Mouse (Mus musculus) midbrain, postnatal 0 days (tissue): Measurements from ENCODE around the gene Slc25a26. TPM values are rescaled to one million over a fixed set of nuclear protein-coding genes. Genes with fewer than 3 reads are reported as not detected.

Source experiments
- ATAC-seq: fragments of 200-750 bp; cut with Nextera tagmentation; 2 replicates; pipeline ENCODE4 v1.8.0; 2017; ENCODE audit warnings: moderate number of reproducible peaks, mild to moderate bottlenecking, moderate TSS enrichment, moderate library complexity; ENCODE audit not compliant: low FRiP score
- DNase-seq: peaks from one replicate; pipeline ENCODE4 v3.0.0-alpha.2; 2015; ENCODE audit warnings: low spot score
- H3K27ac ChIP-seq: fragments of 300-500 bp; sonication (generic); 2 replicates; pipeline ENCODE4 v1.5.1; 2014; ENCODE audit warnings: low read depth, mild to moderate bottlenecking, low read length, mixed read lengths
- H3K27me3 ChIP-seq: fragments of 300-500 bp; sonication (generic); 2 replicates; pipeline ENCODE4 v1.6.1; 2014; ENCODE audit warnings: low read length, control low read depth, mixed read lengths; ENCODE audit not compliant: insufficient read depth
- H3K36me3 ChIP-seq: fragments of 300-500 bp; sonication (generic); 2 replicates; pipeline ENCODE4 v1.6.1; 2014; ENCODE audit warnings: low read length, control low read depth, mixed read lengths; ENCODE audit not compliant: insufficient read depth
- H3K4me1 ChIP-seq: fragments of 300-500 bp; sonication (generic); 2 replicates; pipeline ENCODE4 v1.6.1; 2014; ENCODE audit warnings: mild to moderate bottlenecking, control low read depth, antibody characterized with exemption, low read length, mixed read lengths; ENCODE audit not compliant: insufficient read depth
- H3K4me2 ChIP-seq: fragments of 300-500 bp; sonication (generic); 2 replicates; pipeline ENCODE4 v1.6.1; 2014; ENCODE audit warnings: low read depth, mild to moderate bottlenecking, low read length, mixed read lengths; ENCODE audit not compliant: poor library complexity, severe bottlenecking
- H3K4me3 ChIP-seq: fragments of 300-500 bp; sonication (generic); 2 replicates; pipeline ENCODE4 v1.5.1; 2014; ENCODE audit warnings: low read depth, mild to moderate bottlenecking, low read length, moderate library complexity
- H3K9ac ChIP-seq: fragments of 300-500 bp; sonication (generic); replicated peaks from 2 replicates; pipeline ENCODE4 v1.6.1; 2014; ENCODE audit warnings: mild to moderate bottlenecking, low read length, moderate library complexity, mixed read lengths; ENCODE audit not compliant: poor library complexity, severe bottlenecking
- H3K9me3 ChIP-seq: fragments of 300-500 bp; sonication (generic); 2 replicates; pipeline ENCODE4 v1.6.1; 2016; ENCODE audit warnings: low read length, control low read depth
- CTCF ChIP-seq: IDR thresholded peaks from 2 replicates; pipeline ENCODE4 v1.5.1; 2016; ENCODE audit warnings: antibody characterized with exemption, mild to moderate bottlenecking
- WGBS: fragments of 180-500 bp; shearing (Covaris S2); extraction: QIAGEN DNeasy Blood & Tissue Kit; methylation state at CpG from one replicate; pipeline ENCODE4 v1.1.7; 2014; 5-methylcytosine and 5-hydroxymethylcytosine counted together
- polyA plus RNA-seq: library from polyadenylated mRNA; unstranded; fragments of >200 nt; fragmentation: Nextera tagmentation; extraction: Ambion mirVana; gene quantifications from 2 replicates; pipeline ENCODE4 v1.2.1, GENCODE M21; 2015
- total RNA-seq: library from RNA; depleted of rRNA; stranded (reverse); fragments of >200 nt; gene quantifications from 2 replicates; pipeline ENCODE4 v1.2.3, GENCODE M21; 2014

Slc25a26 gene
- total and polyA plus RNA-seq, 2 experiments from 2014 or later: 10.7 to 11.8 TPM

- peaks cover 36% of the 10 kb centered on the region for H3K36me3 ChIP-seq
- H3K9me3 ChIP-seq: no peaks in the 10 kb centered on the region
- no peak for TF ChIP-seq CTCF
- DNase-seq (no peak), ATAC-seq (no peak)
- 85% methylated on average over 2 of the region's 2 CpGs for WGBS
- H3K9ac ChIP-seq: no peak overlapping the region
- H3K27me3 ChIP-seq: no peaks in the 10 kb centered on the region
- H3K4me1 ChIP-seq: no peaks in the 10 kb centered on the region
- H3K4me3 ChIP-seq: no peak overlapping the region
- no peak overlapping the region for H3K4me2 ChIP-seq
- H3K27ac ChIP-seq: no peak overlapping the region
Measured at GRCm38 (mm10) chr6:94604546-94604945, 104.4 kb downstream of the Slc25a26 start.

GRCm38 (mm10) chr6:94613235-94613895 lies 113.2 kb downstream of the Slc25a26 start:
- Histone ChIP-seq H3K27me3 (no peaks in the 10 kb centered on the region), H3K9me3 (no peaks in the 10 kb centered on the region), H3K9ac (no peak overlapping the region), H3K4me3 (no peak overlapping the region), H3K36me3 (peaks cover 39% of the 10 kb centered on the region), H3K27ac (no peak overlapping the region), H3K4me2 (no peak overlapping the region), H3K4me1 (no peaks in the 10 kb centered on the region)
- no peak; the same call in 1 of the 2 replicates for ATAC-seq
- no peak for TF ChIP-seq CTCF
- WGBS: 55% methylated on average over 6 of the region's 6 CpGs
- DNase-seq: no peak

- H3K27ac ChIP-seq: no peak overlapping the region
Measured at GRCm38 (mm10) chr6:94614346-94614745, 114.2 kb downstream of the Slc25a26 start.

DNA sequence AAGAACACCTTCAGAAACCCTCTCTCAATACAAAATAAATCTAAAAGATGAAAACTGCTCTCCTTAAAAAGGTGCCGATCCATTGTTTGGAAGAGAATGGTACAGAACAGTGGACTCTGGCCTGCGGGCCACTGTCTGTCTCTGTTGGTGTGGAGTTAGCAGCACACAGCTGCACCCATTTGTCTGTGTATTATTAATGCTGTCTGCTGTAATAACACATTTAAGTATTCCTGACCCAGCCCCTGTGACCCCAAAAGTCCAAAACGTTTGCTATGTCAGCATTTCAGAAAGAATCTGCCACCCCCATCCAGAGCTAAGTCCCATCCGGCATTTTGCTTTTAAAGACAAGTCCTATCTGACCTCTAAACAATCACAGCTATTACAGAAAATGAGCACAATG lies 115.8 kb downstream of the Slc25a26 start:
- no peak overlapping the region for H3K9ac ChIP-seq
- no peaks in the 10 kb centered on the region for H3K27me3 ChIP-seq
- no peak for TF ChIP-seq CTCF
- DNase-seq (no peak), ATAC-seq (no peak)
- H3K9me3 ChIP-seq: no peaks in the 10 kb centered on the region
- H3K4me2 ChIP-seq: no peak overlapping the region
- no peak overlapping the region for H3K4me3 ChIP-seq
- peaks cover 26% of the 10 kb centered on the region for H3K36me3 ChIP-seq
- no peaks in the 10 kb centered on the region for H3K4me1 ChIP-seq
- WGBS: 86% methylated on average over 4 of the region's 4 CpGs
- H3K27ac ChIP-seq: no peak overlapping the region

More at GRCm38 (mm10) chr6:94614346-94614745, 114.2 kb downstream of the Slc25a26 start:
- peaks cover 33% of the 10 kb centered on the region for H3K36me3 ChIP-seq
- H3K4me2 ChIP-seq: no peak overlapping the region
- H3K27me3 ChIP-seq: no peaks in the 10 kb centered on the region
- no peaks in the 10 kb centered on the region for H3K4me1 ChIP-seq
- H3K9ac ChIP-seq: no peak overlapping the region
- no peak for TF ChIP-seq CTCF
- DNase-seq (no peak), ATAC-seq (no peak)
- 93% methylated on average over 6 of the region's 6 CpGs for WGBS
- no peak overlapping the region for H3K4me3 ChIP-seq
- H3K9me3 ChIP-seq: no peaks in the 10 kb centered on the region

- no peaks in the 10 kb centered on the region for H3K4me1 ChIP-seq
- H3K9me3 ChIP-seq: no peaks in the 10 kb centered on the region
- H3K36me3 ChIP-seq: peaks cover 21% of the 10 kb centered on the region
- no peak overlapping the region for H3K9ac ChIP-seq
- DNase-seq: no peak
- no peak overlapping the region for H3K4me2 ChIP-seq
- no peaks in the 10 kb centered on the region for H3K27me3 ChIP-seq
- WGBS: 80% methylated on average over 5 of the region's 5 CpGs
- H3K4me3 ChIP-seq: no peak overlapping the region
- no peak for ATAC-seq
- TF ChIP-seq CTCF: no peak
- H3K27ac ChIP-seq: no peak overlapping the region
Measured at GRCm38 (mm10) chr6:94618671-94619070, 118.5 kb downstream of the Slc25a26 start.

DNA sequence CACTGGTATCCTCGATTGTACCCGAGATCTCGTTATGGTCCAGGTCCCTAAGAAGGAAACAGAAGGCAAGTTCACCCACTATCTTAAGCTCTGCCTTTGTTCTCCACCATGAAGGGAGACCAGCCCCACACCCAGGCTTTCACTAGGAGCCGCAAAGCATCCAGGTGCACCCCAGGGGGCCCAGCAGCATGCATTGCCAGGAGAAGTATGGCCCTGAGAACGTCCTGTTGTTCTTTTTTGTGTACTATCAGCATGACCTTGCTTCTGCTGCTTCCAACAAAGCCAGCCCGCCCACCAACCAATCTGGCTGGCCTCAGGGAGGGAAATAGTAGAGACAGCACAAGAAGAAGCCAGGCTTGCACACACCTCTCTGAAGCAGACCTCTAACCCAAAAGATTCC lies 120.2 kb downstream of the Slc25a26 start:
- H3K4me2 ChIP-seq: no peak overlapping the region
- peaks cover 28% of the 10 kb centered on the region for H3K36me3 ChIP-seq
- no peaks in the 10 kb centered on the region for H3K9me3 ChIP-seq
- WGBS: 76% methylated on average over 6 of the region's 6 CpGs
- H3K4me3 ChIP-seq: no peak overlapping the region
- H3K27ac ChIP-seq: no peak overlapping the region
- no peak for ATAC-seq
- TF ChIP-seq CTCF: no peak
- DNase-seq: no peak
- no peaks in the 10 kb centered on the region for H3K4me1 ChIP-seq
- H3K27me3 ChIP-seq: no peaks in the 10 kb centered on the region
- no peak overlapping the region for H3K9ac ChIP-seq
